Mouse (Mus musculus) small intestine, adult 2 months (tissue): Measurements from ENCODE around the gene Klc3. TPM values are rescaled to one million over a fixed set of nuclear protein-coding genes. Genes with fewer than 3 reads are reported as not detected.

Experiments
- H3K27ac ChIP-seq: fragments of 200-500 bp; 2 replicates; pipeline ENCODE4 v1.5.1; 2012; ENCODE audit warnings: low read depth, low read length, control low read depth, inconsistent platforms; ENCODE audit not compliant: insufficient read depth
- H3K27me3 ChIP-seq: fragments of 200-500 bp; 2 replicates; pipeline ENCODE4 v1.6.1; 2012; ENCODE audit warnings: mild to moderate bottlenecking, moderate library complexity, low read length, inconsistent platforms; ENCODE audit not compliant: control insufficient read depth, insufficient read depth
- H3K36me3 ChIP-seq: fragments of 200-500 bp; 2 replicates; pipeline ENCODE4 v1.6.1; 2012; ENCODE audit warnings: mild to moderate bottlenecking, low read length, control low read depth, inconsistent platforms; ENCODE audit not compliant: control insufficient read depth, insufficient read depth
- H3K4me1 ChIP-seq: fragments of 200-500 bp; 2 replicates; pipeline ENCODE4 v1.6.1; 2012; ENCODE audit warnings: low read length, inconsistent platforms, mixed read lengths; ENCODE audit not compliant: control insufficient read depth, insufficient read depth, insufficient read length
- H3K4me3 ChIP-seq: fragments of 200-500 bp; 2 replicates; pipeline ENCODE4 v1.5.1; 2012; ENCODE audit warnings: low read depth, mild to moderate bottlenecking, control low read depth, inconsistent platforms, low read length, moderate library complexity
- CTCF ChIP-seq: fragments of 200-500 bp; IDR thresholded peaks from 2 replicates; pipeline ENCODE4 v1.5.1; 2012; ENCODE audit warnings: low read depth, mild to moderate bottlenecking, control low read depth, inconsistent platforms, low read length, moderate library complexity, mixed read lengths; ENCODE audit not compliant: insufficient replicate concordance, insufficient read length; ENCODE audit errors: extremely low read depth
- POLR2A ChIP-seq: fragments of 200-500 bp; IDR thresholded peaks from 2 replicates; pipeline ENCODE4 v1.6.1; 2012; ENCODE audit warnings: low read depth, mild to moderate bottlenecking, control low read depth, inconsistent platforms, low read length, moderate library complexity
- WGBS: fragments of 180-500 bp; shearing (Covaris S2); methylation state at CpG from one replicate; pipeline ENCODE4 v1.1.7; 2018; 5-methylcytosine and 5-hydroxymethylcytosine counted together
- polyA plus RNA-seq: library from polyadenylated mRNA; depleted of rRNA; stranded (reverse); fragments of >200 nt; gene quantifications from 2 replicates; pipeline ENCODE4 v1.2.3, GENCODE M21; 2012

The Klc3 gene
- polyA plus RNA-seq, 1 experiment, result 2.6 TPM

DNA sequence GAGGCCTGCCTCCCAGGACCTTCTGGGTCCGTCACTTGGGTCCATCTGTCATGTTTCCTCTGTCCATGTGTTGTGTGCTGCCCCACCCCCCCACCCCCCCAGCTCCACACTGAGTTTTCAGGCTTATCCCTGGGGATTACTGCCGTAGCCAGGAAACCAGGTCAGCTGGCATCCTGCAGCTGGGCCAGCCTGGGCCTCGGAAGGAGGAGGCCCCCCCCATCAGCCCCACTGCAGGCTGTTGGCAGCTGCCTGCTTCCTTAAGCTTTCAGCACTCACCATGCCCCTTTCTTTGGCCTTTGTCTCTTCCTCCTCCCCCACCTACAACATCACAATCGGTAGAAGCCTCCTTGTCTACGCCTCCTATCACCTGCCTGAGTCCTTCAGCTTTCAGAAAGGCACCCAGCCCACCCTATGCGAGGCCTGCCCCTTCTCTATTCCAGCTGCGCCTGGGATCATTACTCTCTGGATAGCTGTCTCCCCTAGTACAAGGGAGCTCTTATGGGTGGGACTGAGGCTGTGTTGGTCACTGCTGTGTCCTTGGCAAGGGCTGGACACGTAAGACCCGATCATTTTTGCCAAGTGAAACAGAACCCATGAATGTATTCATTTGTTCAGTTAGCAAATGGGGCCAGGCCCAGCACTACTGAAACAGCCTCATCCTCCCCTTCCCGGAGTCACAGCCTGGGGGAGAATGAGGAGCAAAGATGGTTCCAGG lies 15.0 kb downstream of the Klc3 start:
- peaks cover 73% of the 10 kb centered on the region for H3K36me3 ChIP-seq
- 82% methylated on average over 10 of the region's 10 CpGs for WGBS
- TF ChIP-seq POLR2A, result 0 out of 2 replicates have a peak, but pooled peaks have one; percentile 14
- TF ChIP-seq CTCF, result no peak

DNA sequence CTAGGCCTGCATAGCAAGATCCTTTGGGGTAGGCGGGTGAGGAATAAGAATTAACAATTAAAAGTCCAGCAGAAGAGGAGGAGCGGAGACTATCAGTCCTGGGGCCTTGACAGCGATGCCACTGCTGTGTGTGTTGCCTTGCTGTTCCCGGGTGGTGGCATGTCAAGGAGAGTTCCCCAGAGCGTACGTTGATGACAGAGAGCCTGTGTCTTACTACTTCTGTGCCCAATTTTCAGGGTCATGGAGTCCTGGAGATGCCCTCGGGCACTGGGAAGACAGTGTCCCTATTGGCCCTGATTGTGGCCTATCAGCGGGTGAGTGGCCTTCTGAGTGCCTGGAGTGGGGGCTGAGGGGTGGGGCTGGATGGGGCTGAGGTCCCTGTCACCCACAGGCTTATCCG lies 20.2 kb downstream of the Klc3 start:
- no peak for TF ChIP-seq CTCF
- no peak for TF ChIP-seq POLR2A
- WGBS, result 91% methylated on average over 9 of the region's 9 CpGs

More for the DNA sequence above, 15.0 kb downstream of the Klc3 start:
- no peak overlapping the region for H3K27ac ChIP-seq
- H3K4me3 ChIP-seq, result no peak overlapping the region
- H3K27me3 ChIP-seq, result no peaks in the 10 kb centered on the region
- H3K4me1 ChIP-seq, result no peaks in the 10 kb centered on the region

DNA sequence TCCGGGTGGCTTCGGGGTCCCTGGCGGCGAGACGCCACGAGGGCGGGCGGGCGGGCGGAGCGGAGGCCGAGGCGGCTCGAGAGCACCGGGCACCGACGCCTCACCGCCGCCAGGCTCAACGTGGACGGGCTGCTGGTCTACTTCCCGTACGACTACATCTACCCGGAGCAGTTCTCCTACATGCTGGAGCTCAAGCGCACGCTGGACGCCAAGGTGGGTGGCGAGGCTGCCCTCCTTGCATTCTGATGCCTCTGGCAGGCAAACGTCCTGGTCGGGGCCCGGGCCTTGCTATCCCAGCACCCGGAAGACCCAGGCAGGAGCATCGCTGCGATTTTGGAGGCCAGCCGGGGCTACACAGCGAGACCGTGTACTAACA lies 21.8 kb downstream of the Klc3 start:
- Histone ChIP-seq H3K36me3 (peaks cover 21% of the 10 kb centered on the region), H3K27me3 (no peaks in the 10 kb centered on the region), H3K27ac (no peak overlapping the region), H3K4me3 (peak overlapping the region; percentile 90), H3K4me1 (no peaks in the 10 kb centered on the region)
- TF ChIP-seq POLR2A (no peak), CTCF (no peak)
- WGBS, result under 1% methylated on average over 37 of the region's 37 CpGs

More for the DNA sequence above, 20.2 kb downstream of the Klc3 start:
- Histone ChIP-seq H3K27ac (no peak overlapping the region), H3K27me3 (no peaks in the 10 kb centered on the region), H3K4me3 (no peak overlapping the region), H3K4me1 (no peaks in the 10 kb centered on the region), H3K36me3 (peaks cover 32% of the 10 kb centered on the region)

DNA sequence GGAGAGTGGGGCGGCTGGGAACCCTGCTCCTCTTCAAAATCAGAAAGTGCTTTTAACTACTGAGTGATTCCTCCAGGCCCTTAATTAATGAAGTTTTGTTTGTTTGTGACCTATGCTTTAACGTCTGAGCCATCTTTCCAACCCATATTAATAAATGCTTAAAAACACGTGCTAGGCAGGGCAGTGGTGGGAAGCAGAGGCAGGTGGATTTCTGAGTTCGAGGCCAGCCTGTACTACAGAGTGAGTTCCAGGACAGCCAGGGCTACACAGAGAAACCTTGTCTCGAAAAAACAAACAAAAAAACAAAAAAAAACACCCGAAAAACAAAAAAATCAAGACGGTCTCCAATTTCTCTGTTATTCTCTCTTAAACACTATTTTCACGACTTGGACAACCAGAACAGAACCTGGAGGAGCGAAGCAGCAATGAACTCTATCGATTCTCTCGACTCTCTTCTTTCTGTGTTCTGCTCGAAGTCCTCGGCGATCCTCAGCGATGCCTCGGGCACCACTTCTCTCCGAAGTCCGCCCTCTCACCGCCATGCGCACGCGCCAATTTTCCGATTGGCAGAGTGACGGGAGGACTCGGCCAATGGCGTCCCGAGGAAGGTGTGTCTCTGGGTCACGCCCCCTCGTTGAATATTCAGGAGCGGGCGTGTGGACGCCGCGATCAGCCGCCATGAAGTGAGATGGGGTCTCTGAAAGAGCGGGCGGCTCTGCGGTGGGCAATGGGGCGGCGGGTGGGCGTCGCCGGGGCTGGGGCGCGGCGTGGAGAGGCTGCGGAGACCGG lies 22.3 kb downstream of the Klc3 start, which contains the start of gene Ercc2:
TSS of gene Ercc2 (plus strand) at position 634 of the 789 bp plus-strand sequence.
- no peak within 1 kb of the TSS for H3K27ac ChIP-seq
- TF ChIP-seq POLR2A, result peak; percentile 19; the same call in 1 of the 2 replicates
- TF ChIP-seq CTCF, result no peak
- 5% methylated on average over 48 of the region's 48 CpGs for WGBS
- peaks cover 15% of the 10 kb centered on the region for H3K36me3 ChIP-seq
- no peaks in the 10 kb centered on the region for H3K27me3 ChIP-seq
- peak within 1 kb of the TSS; percentile 90 for H3K4me3 ChIP-seq
- H3K4me1 ChIP-seq, result no peaks in the 10 kb centered on the region

DNA sequence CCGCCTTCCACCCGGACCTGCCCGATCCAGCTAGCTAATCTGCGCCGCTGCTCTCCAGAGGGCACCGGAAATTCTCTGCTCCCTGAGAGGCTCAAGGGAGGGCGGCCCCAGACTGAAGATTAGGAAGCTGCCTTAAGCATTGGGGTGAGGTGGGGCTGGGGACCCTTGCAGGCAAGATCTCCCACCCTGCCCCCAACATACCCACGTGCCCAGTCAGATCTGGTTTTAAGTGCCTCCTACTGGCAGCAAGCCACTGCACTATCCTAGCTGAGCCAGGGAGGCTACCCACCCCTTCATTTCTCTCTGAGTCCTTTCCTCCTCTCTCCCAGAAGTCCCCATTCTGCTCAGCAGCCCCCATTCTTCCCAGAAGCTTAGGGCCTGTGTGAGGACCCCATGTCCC lies 25.9 kb downstream of the Klc3 start:
- TF ChIP-seq POLR2A (no peak), CTCF (no peak)
- 84% methylated on average over 8 of the region's 8 CpGs for WGBS
- Histone ChIP-seq H3K4me1 (no peaks in the 10 kb centered on the region), H3K36me3 (no peaks in the 10 kb centered on the region), H3K27ac (no peak overlapping the region), H3K27me3 (no peaks in the 10 kb centered on the region), H3K4me3 (no peak overlapping the region)

DNA sequence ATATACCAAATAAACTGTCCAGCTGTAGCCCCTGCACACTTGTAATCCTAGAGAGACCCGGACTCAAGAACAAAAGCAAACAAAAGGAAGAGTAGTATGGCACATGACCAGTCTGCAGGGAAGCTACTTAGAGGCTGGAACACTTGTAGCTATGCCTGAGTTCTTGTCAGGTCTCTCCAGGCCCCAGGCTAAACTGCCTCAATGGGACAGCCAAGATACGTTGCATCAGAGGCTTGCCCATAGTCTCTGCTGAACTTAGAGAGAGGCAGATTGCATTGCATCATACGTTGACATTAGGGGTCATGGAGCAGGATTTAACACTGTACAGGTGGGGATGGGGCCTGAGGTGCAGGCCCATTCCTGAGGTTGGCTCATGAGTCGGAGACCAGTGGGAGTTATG lies 27.9 kb downstream of the Klc3 start:
- WGBS, result 81% methylated on average over 4 of the region's 4 CpGs
- no peaks in the 10 kb centered on the region for H3K36me3 ChIP-seq
- no peaks in the 10 kb centered on the region for H3K4me1 ChIP-seq
- no peak for TF ChIP-seq POLR2A
- no peak for TF ChIP-seq CTCF
- H3K4me3 ChIP-seq, result no peak overlapping the region
- H3K27ac ChIP-seq, result no peak overlapping the region
- H3K27me3 ChIP-seq, result no peaks in the 10 kb centered on the region

DNA sequence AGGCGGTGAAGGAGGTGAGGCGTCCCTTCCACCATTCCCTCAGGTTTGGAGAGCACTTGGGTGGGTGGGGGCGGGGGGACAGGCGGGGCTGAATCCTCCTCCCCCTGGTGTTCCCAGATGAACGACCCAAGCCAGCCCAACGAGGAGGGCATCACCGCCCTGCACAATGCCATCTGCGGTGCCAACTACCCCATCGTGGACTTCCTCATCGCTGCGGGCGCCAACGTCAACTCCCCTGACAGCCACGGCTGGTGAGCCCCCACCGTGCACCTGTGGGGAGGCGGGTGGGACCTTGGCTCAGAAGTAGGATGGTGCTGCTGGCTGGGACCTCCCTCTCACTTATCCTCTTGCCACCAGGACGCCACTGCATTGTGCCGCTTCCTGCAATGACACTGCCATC lies 28.5 kb downstream of the Klc3 start:
- TF ChIP-seq CTCF, result no peak
- no peak for TF ChIP-seq POLR2A
- H3K4me1 ChIP-seq, result no peaks in the 10 kb centered on the region
- no peak overlapping the region for H3K27ac ChIP-seq
- no peaks in the 10 kb centered on the region for H3K36me3 ChIP-seq
- 86% methylated on average over 18 of the region's 18 CpGs for WGBS
- no peak overlapping the region for H3K4me3 ChIP-seq
- H3K27me3 ChIP-seq, result no peaks in the 10 kb centered on the region
